Mouse (Mus musculus): ENCODE results near the gene Zfp704.

DNA sequence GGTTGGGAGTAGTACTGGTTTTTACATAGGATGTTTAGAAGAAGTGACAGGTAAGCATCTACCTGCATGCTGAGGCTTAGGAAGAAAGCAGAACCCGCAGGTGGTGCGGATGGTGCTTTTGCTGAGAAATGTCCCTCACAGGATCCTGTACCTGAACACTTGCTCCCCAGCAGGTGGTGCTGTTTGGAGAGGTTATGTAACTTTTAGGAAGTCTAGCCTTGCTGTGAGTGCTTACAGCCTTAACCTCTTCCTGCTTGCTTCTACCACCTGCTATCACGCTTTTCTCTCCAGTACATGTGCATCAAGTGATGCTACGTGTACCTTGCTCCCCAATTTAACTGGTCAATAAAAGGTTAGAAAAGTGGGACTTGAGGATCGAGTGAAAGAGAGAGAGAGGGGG lies 161.3 kb downstream of the Zfp704 start:
- no peak for TF ChIP-seq CTCF (IDR thresholded peaks at IDR 0.05; ENCODE audit: control insufficient read depth, insufficient read depth, insufficient read length)
- TF ChIP-seq MAX (IDR thresholded peaks at IDR 0.05) = no peak
- TF ChIP-seq USF1 (IDR thresholded peaks at IDR 0.05; ENCODE audit: low read depth) = no peak
- no peak for TF ChIP-seq CEBPB (IDR thresholded peaks at IDR 0.05; ENCODE audit: low read depth)
- TF ChIP-seq MYOD1 (IDR thresholded peaks at IDR 0.05; ENCODE audit: control insufficient read depth, insufficient read length, low read depth) = no peak
- TF ChIP-seq MYOG (IDR thresholded peaks at IDR 0.05; ENCODE audit: control insufficient read depth, extremely low read depth, insufficient read length) = no peak
- no peak for TF ChIP-seq FOSL1 (IDR thresholded peaks at IDR 0.05; ENCODE audit: insufficient read depth, low read length, poor library complexity, severe bottlenecking)

All from C2C12 (cell line).